Mouse (Mus musculus) liver, adult 2 months (tissue): Measurements from ENCODE around the gene Kif13a. TPM values are rescaled to one million over a fixed set of nuclear protein-coding genes. Genes with fewer than 3 reads are reported as not detected.

Source experiments
- DNase-seq: peaks from one replicate; pipeline ENCODE4 v3.0.0-alpha.2; 2011; ENCODE audit warnings: low read depth, low spot score; ENCODE audit errors: extremely low read depth
- H3K27ac ChIP-seq: fragments of 200-500 bp; replicated peaks from 2 replicates; pipeline ENCODE4 v1.5.1; 2012; ENCODE audit warnings: low read depth, mild to moderate bottlenecking, control low read depth, inconsistent platforms, low read length; ENCODE audit not compliant: insufficient read depth
- H3K27me3 ChIP-seq: fragments of 200-500 bp; 2 replicates; pipeline ENCODE4 v1.6.1; 2012; ENCODE audit warnings: mild to moderate bottlenecking, moderate library complexity, low read length, inconsistent platforms; ENCODE audit not compliant: control insufficient read depth, insufficient read depth
- H3K36me3 ChIP-seq: fragments of 200-500 bp; 2 replicates; pipeline ENCODE4 v1.6.1; 2012; ENCODE audit warnings: low read length, inconsistent platforms; ENCODE audit not compliant: control insufficient read depth, insufficient read depth
- H3K4me1 ChIP-seq: fragments of 200-500 bp; 2 replicates; pipeline ENCODE4 v1.6.1; 2011; ENCODE audit warnings: low read length; ENCODE audit not compliant: control insufficient read depth, insufficient read depth
- H3K4me3 ChIP-seq: fragments of 200-500 bp; 2 replicates; pipeline ENCODE4 v1.5.1; 2011; ENCODE audit warnings: low read depth, mild to moderate bottlenecking, control low read depth, low read length, moderate library complexity; ENCODE audit not compliant: insufficient read depth
- H3K79me2 ChIP-seq: fragments of 200-500 bp; 2 replicates; pipeline ENCODE4 v1.6.1; 2012; ENCODE audit warnings: inconsistent platforms, mild to moderate bottlenecking, low read length, moderate library complexity; ENCODE audit not compliant: control insufficient read depth, insufficient read depth
- H3K9ac ChIP-seq: fragments of 200-500 bp; 2 replicates; pipeline ENCODE4 v1.6.1; 2012; ENCODE audit warnings: low read depth, mild to moderate bottlenecking, control low read depth, inconsistent platforms, low read length
- CTCF ChIP-seq: fragments of 200-500 bp; IDR thresholded peaks from 2 replicates; pipeline ENCODE4 v1.5.1; 2011; ENCODE audit warnings: low read depth, low read length, control low read depth
- POLR2A ChIP-seq: fragments of 200-500 bp; IDR thresholded peaks from 2 replicates; pipeline ENCODE4 v1.6.1; 2011; ENCODE audit warnings: low read length, control low read depth; ENCODE audit not compliant: insufficient read depth; ENCODE audit errors: extremely low read depth
- WGBS: fragments of 180-500 bp; shearing (Covaris S2); methylation state at CpG from one replicate; pipeline ENCODE4 v1.1.7; 2018; 5-methylcytosine and 5-hydroxymethylcytosine counted together
- polyA plus RNA-seq: library from polyadenylated mRNA; depleted of rRNA; stranded (reverse); fragments of >200 nt; gene quantifications from 2 replicates; pipeline ENCODE4 v1.2.3, GENCODE M21; 2012
- total RNA-seq: library from RNA; depleted of rRNA; stranded (reverse); fragments of >200 nt; gene quantifications from 2 replicates; pipeline ENCODE4 v1.2.3, GENCODE M21; 2014

The Kif13a gene
- total and polyA plus RNA-seq, 2 experiments, result 6.6 to 11.1 TPM

DNA sequence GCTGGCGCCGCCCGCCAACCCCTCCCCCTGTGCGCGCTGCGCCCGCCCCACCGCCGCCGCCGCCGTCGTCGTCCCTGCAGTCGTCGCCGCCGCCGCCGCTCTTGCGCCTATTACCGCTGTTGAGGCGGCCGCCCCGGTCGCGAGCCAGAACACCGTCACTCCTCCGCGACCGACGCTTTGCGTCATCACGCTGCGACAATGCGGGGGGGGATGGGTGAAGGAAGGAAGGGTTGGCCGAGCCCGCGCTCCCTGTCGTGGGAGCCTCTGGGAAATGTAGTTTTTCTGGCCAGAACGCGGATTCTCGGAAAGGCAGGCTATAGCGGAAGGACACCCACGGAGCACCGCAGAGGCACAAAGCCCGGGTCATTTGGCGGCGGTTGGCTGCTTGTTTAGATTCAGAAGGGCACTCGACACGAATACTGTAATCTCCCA lies 201.8 kb downstream of the Kif13a start, which contains the start of gene Nup153:
Nup153 (minus strand) TSS at position 104 of the 432 bp plus-strand sequence.
- peaks cover 11% of the 10 kb centered on the region for H3K4me1 ChIP-seq
- H3K9ac ChIP-seq, result peak within 1 kb of the TSS; percentile 95
- no peak for TF ChIP-seq CTCF
- peak; percentile 54; the same call in 1 of the 2 replicates for TF ChIP-seq POLR2A
- H3K4me3 ChIP-seq, result peak within 1 kb of the TSS; percentile 95
- under 1% methylated on average over 46 of the region's 51 CpGs for WGBS
- H3K36me3 ChIP-seq, result no peaks in the 10 kb centered on the region
- peak; percentile 91 for DNase-seq
- H3K27ac ChIP-seq, result peak within 1 kb of the TSS; percentile 82
- no peaks in the 10 kb centered on the region for H3K27me3 ChIP-seq
- H3K79me2 ChIP-seq, result peaks cover 11% of the 10 kb centered on the region; the same call in 1 of the 2 replicates

GRCm38 (mm10) chr13:46727038-46727836 lies 202.4 kb downstream of the Kif13a start:
- Histone ChIP-seq H3K9ac (peak overlapping the region; percentile 95), H3K27me3 (no peaks in the 10 kb centered on the region), H3K4me3 (peak overlapping the region; percentile 95), H3K36me3 (no peaks in the 10 kb centered on the region), H3K4me1 (peaks cover 11% of the 10 kb centered on the region), H3K79me2 (peaks cover 11% of the 10 kb centered on the region; the same call in 1 of the 2 replicates), H3K27ac (peak overlapping the region; percentile 82)
- TF ChIP-seq POLR2A, result no peak
- TF ChIP-seq CTCF, result no peak
- WGBS, result under 1% methylated on average over 84 of the region's 85 CpGs
- peak; percentile 51 for DNase-seq

DNA sequence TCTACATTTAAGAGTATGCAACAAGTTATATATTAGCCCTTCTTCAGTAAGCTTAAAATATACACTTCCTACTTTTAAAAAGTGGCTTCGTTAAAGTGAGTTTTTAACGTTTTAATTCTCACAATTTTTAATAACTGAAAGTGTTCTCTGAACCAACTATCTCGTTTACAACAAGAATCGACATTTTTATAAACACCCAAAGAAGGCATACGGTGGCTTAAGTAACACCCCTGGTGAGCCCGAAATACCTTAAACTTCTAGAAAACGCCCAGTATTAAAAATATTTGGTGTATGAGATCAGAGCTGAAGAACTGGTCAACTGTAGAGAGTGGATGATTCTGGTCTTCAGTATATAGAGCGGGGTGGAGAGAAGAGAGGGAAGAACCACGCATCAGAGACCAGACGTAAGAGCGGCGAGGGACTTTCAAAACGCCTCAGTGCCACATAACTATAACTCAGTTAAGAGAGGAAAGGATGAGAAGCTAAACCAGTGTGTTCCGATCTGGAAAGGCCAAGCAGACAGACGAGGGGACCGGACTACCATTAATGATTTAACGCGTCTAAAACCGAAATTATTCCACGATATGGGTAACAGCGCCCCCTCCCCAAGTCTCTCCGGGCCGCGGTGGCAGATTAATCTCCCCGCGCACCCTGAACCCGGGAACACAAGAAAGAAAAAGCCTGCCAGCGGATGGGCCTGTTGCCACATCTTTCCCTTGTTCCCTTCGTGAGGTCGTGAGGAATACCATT lies 203.2 kb downstream of the Kif13a start:
- Histone ChIP-seq H3K79me2 (peaks cover 11% of the 10 kb centered on the region; the same call in 1 of the 2 replicates), H3K9ac (peak overlapping the region; percentile 65), H3K27ac (peak overlapping the region; percentile 82), H3K27me3 (no peaks in the 10 kb centered on the region), H3K4me1 (peaks cover 11% of the 10 kb centered on the region), H3K4me3 (peak overlapping the region; percentile 95), H3K36me3 (no peaks in the 10 kb centered on the region)
- peak; percentile 58 for DNase-seq
- WGBS, result under 1% methylated on average over 30 of the region's 30 CpGs
- TF ChIP-seq POLR2A, result no peak
- no peak for TF ChIP-seq CTCF

DNA sequence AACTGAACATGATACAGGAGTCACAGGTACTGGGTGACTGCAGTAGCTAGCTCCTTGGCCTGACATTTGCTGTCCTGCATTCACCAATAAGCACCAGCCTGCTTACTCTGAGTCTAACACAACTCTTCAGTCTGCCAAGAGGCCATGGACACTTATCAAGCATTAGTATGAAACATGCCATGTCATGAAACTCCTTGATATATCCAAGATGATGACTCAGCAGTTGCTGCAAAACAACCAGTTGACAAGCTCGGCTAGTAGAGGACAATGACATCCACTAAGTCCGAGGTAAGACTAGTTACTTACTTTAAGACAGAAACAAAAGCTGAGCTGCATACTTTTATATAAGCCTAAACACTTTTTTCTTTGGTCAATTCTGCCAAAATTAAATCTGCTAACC lies 204.4 kb downstream of the Kif13a start:
- Histone ChIP-seq H3K27me3 (no peaks in the 10 kb centered on the region), H3K9ac (0 out of 2 replicates have a peak overlapping the region, but pooled peaks have one; percentile 35), H3K4me1 (peaks cover 11% of the 10 kb centered on the region), H3K4me3 (0 out of 2 replicates have a peak overlapping the region, but pooled peaks have one; percentile 11), H3K79me2 (peaks cover 13% of the 10 kb centered on the region; the same call in 1 of the 2 replicates), H3K27ac (peak overlapping the region; percentile 5; the same call in 1 of the 2 replicates), H3K36me3 (no peaks in the 10 kb centered on the region)
- 11% methylated on average over 2 of the region's 2 CpGs for WGBS
- no peak for TF ChIP-seq CTCF
- TF ChIP-seq POLR2A, result no peak
- DNase-seq, result peak; percentile 54

DNA sequence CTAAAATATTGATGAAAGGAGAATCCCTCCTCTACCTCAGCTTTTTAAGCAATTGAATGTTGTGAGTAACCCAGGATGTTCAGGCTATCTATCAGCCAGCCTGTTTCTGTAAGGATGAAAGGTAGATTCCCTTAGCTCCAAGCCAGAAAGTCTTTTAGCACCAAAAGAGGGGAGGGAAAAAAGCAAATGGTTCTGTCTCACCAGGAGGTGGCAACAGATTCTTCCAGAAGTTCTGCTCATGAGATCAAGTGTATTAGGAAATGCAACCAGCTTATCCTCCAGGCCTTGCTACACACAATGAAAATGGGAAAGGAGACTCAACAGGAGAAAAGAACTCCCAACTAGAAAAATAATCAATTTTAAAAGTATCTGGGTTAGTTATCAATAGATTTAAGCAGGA lies 205.3 kb downstream of the Kif13a start:
- Histone ChIP-seq H3K36me3 (no peaks in the 10 kb centered on the region), H3K79me2 (peaks cover 13% of the 10 kb centered on the region; the same call in 1 of the 2 replicates), H3K27ac (no peak overlapping the region), H3K9ac (no peak overlapping the region), H3K27me3 (no peaks in the 10 kb centered on the region), H3K4me3 (no peak overlapping the region), H3K4me1 (peaks cover 11% of the 10 kb centered on the region)
- DNase-seq, result peak; percentile 28
- TF ChIP-seq POLR2A (no peak), CTCF (no peak)

- TF ChIP-seq CTCF, result no peak
- no peak for TF ChIP-seq POLR2A
- H3K4me1 ChIP-seq, result peaks cover 8% of the 10 kb centered on the region
Measured at GRCm38 (mm10) chr13:46721009-46721408, 208.7 kb downstream of the Kif13a start.

More at GRCm38 (mm10) chr13:46721009-46721408, 208.7 kb downstream of the Kif13a start:
- peaks cover 7% of the 10 kb centered on the region; the same call in 1 of the 2 replicates for H3K36me3 ChIP-seq
- H3K27me3 ChIP-seq, result no peaks in the 10 kb centered on the region
- no peak overlapping the region for H3K4me3 ChIP-seq
- H3K27ac ChIP-seq, result no peak overlapping the region
- no peak overlapping the region for H3K9ac ChIP-seq
- DNase-seq, result no peak
- peaks cover 20% of the 10 kb centered on the region; the same call in 1 of the 2 replicates for H3K79me2 ChIP-seq
